Mouse (Mus musculus) heart, postnatal 0 days (tissue): ENCODE results near the gene Pitpnm2.

Experiments used
- CTCF ChIP-seq: IDR thresholded peaks from 2 replicates; pipeline ENCODE4 v1.5.1; 2016; ENCODE audit warnings: antibody characterized with exemption, control low read depth, low read depth
- EP300 ChIP-seq: IDR thresholded peaks from 2 replicates; pipeline ENCODE4 v1.6.1; 2016; ENCODE audit warnings: antibody characterized with exemption, low read depth

DNA sequence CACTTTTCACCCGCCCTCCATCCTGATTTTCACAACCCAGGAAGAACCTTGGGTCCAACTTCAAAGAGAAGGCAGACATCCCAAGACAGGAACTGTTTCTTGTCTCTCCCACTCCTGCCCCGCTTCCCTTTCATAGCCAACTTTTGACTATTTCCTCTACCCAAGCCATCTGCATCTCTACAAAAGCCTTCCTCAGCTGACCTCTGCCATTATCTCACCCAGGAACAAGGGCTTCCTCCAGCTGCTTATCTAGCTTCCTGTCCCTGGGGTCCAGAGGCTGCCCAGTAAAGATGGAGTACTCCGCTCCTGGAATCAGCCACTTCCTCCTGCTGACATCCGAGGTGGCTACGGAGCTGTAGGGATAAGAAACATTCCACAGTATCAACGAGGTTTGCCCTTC lies 17.3 kb upstream of the Pitpnm2 start:
- no peak for TF ChIP-seq EP300
- no peak for TF ChIP-seq CTCF
